Mouse (Mus musculus): ENCODE measurements around the gene Sv2c.
"Not testable (repeated sequence)": the region's sequence is repeated elsewhere in the genome, so short reads cannot be mapped to it uniquely, and the experiment has no call there.

Sv2c gene

GRCm38 (mm10) chr13:95973368-95973958, 158.9 kb downstream of the Sv2c start:
- DNase-seq (ENCODE audit: low read depth in 2 of 2, low spot score in 2 of 2) = peak; percentile 60 to 72

DNA sequence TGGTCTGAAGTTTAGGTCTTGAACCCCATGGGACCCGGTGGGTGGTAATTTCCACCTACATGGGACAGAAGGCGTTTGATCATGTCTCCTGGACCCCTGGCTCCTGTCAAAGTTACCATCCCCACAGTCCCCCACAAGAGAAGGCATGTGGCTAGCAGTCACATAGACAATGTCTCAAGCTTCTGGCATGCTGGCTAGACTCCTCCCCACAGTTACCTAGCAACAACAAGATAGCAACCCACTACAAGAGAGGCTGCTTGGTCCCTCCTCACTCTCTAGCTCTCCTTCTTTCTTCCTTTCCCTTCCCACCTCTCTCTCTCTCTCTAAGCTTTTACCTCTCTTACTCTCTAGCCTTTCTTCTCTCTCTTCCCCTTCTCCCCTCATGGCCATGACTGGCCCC, 164.3 kb downstream of the Sv2c start:
- not testable (repeated sequence) for DNase-seq (ENCODE audit: low read depth in 2 of 2, low spot score in 2 of 2)

- DNase-seq (ENCODE audit: low read depth in 2 of 2, low spot score in 2 of 2) = no peak
These were observed 165.6 kb downstream of the Sv2c start for GRCm38 (mm10) chr13:95966791-95967190.

DNA sequence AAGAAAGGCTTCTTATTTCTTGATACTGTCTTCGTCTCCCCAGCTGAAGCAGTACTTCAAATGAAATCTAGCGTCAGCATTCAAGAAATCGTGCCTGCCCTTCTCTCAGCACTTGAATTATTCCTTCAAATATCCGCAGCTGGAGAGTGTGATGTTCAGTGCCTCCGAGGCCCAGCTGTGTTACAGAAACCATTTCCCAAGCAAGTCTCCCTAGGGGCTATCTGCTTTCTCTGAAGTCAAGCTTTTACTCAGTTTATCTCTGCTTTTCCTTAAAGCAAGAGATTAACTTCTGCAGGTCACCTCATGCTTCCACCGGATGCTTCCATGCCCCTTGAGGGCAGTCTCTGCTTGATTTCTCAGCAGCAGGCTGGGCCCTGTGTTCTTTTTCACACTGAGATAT, 166.8 kb downstream of the Sv2c start:
- no peak for DNase-seq (ENCODE audit: low read depth in 2 of 2, low spot score in 2 of 2)

- DNase-seq (ENCODE audit: low read depth in 2 of 2, low spot score in 2 of 2) = no peak
These were observed 167.2 kb downstream of the Sv2c start for GRCm38 (mm10) chr13:95965162-95965561.

DNA sequence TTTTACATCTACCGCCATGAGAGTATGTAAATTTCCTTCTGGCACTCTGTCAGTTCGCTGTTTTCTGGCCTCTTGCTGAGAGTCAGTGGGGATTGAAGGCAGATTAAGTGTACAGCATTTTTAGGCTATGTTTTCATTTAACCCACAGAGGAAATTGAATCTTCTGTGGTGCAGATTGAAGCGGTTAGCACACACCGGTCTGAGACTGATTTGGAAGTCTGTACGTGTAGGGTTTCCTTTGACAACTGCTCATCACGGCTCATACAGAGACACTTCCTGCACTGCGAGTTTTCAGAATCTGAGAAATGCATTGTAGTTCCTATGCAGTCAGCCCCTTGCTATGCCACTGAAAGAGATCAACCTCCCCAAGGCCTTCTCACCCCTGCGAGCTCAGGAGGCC, 168.2 kb downstream of the Sv2c start:
- DNase-seq (ENCODE audit: low read depth in 2 of 2, low spot score in 2 of 2) = peak; percentile 62 to 65

GRCm38 (mm10) chr13:95963671-95964070, 168.7 kb downstream of the Sv2c start:
- DNase-seq (ENCODE audit: low read depth in 2 of 2, low spot score in 2 of 2) = no peak

- peak in 1 of 2 experiments; percentile 24 for DNase-seq (ENCODE audit: low read depth in 2 of 2, low spot score in 2 of 2)
These were observed 170.5 kb downstream of the Sv2c start for GRCm38 (mm10) chr13:95961905-95962304.

DNA sequence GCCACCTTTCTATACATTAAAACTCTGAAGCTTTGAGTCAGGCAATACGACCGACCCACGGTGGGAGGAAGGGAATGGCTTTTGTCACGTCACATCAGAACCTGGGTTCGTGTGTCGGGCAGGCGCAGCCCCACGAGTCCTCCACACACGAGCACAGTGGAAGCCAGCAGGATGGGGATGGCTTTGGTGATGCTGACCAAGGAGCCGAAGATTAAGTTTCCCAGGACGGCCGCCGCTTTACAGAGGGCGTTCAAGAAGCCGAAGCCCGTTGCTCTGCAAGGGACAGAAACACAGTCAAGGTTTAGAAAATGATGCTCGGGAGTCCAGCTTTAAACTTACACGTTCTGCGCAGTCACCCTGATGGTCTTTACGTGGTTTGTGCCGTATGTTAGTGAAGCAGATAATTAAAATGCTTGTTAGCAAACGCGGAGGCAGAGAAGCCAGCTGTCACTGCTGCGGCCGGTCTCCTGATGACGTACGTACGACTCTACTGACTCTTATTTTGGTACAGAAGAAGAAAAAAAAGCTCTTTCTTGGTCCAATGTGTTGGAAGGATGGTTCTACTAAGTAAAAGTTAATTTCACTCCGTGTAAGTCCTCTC, 171.1 kb downstream of the Sv2c start:
- DNase-seq (ENCODE audit: low read depth in 2 of 2, low spot score in 2 of 2) = peak in 1 of 2 experiments; percentile 28

DNA sequence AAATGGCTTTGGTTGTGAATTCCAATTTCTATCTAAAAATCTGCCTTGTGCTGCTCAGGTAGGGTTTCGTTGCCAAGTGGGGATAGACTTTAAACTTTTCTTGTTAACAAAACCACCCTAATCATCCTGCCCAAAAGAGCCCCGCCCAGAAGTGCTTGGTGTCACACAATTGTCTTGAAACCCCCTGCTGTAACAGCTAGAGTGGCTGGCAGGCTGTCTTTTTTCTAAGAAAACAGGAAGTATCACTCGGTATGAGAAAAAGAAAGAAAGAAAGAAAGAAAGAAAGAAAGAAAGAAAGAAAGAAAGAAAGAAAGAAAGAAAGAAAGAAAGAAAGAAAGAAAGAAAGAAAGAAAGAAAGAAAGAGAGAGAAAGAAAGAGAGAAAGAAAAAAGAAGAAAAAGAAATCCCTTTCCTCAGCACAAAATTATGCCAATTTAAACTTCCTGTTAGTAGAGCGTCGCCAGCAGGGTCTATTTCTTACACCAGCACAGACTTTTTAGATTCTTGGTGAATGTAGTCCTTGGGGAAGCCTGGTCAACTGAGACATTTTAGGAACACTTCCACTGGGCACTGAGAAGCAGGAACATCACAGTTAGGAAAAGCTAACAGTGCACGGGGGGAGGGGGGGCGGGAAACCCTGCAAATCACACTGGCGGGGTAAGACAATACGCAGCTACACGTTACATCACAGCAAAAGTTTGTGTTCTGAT, 171.7 kb downstream of the Sv2c start:
- peak; percentile 46 to 67 for DNase-seq (ENCODE audit: low read depth in 2 of 2, low spot score in 2 of 2)

GRCm38 (mm10) chr13:95959651-95960476, 172.5 kb downstream of the Sv2c start:
- DNase-seq (ENCODE audit: low read depth in 2 of 2, low spot score in 2 of 2) = peak in 1 of 2 experiments; percentile 8

GRCm38 (mm10) chr13:95957134-95957533, 175.2 kb downstream of the Sv2c start:
- DNase-seq (ENCODE audit: low read depth in 2 of 2, low spot score in 2 of 2) = no peak

- peak in 1 of 2 experiments; percentile 46 for DNase-seq (ENCODE audit: low read depth in 2 of 2, low spot score in 2 of 2)
These were observed 176.0 kb downstream of the Sv2c start for GRCm38 (mm10) chr13:95956327-95956781.

DNA sequence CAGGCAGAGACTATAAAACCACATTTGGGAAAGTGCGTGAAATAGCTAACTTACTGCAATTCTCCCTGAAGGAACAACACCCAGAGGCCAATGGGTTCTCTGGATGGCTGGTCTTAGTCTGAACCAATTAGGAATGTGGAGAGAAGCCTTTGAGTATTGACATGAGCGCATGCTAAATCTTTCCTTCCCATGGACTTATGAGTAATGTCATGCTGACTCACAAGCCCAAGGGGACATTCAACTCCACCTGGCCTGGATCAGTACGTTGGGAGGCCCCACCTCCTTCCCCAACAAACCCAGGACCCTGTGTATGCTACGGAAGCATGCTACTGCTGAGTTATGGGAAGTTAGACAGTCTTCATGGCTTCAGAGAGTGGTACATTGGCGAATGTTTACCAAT, 177.2 kb downstream of the Sv2c start:
- DNase-seq (ENCODE audit: low read depth in 2 of 2, low spot score in 2 of 2) = no peak

- no peak for DNase-seq (ENCODE audit: low read depth in 2 of 2, low spot score in 2 of 2)
These were observed 178.7 kb downstream of the Sv2c start for GRCm38 (mm10) chr13:95953636-95954035.

DNA sequence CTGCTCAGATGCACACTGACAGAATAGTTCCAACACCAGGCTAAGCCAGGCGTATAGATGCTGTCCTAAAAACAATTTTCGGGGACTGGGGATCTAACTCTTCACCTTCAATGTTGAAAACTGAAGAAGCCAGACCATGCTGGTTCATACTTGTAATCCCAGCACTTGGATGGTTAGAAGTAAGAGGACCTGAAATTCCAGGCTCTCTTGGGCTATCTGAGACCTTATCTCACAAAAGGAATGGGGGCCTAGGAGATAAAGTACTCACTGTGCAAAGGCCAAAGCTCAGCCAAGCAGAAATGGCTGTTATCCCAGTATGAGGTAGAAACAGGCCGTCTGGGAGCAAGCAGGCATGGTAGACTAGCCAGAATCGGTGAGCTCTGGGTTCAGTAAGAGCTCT, 180.1 kb downstream of the Sv2c start:
- DNase-seq (ENCODE audit: low read depth in 2 of 2, low spot score in 2 of 2) = no peak

DNA sequence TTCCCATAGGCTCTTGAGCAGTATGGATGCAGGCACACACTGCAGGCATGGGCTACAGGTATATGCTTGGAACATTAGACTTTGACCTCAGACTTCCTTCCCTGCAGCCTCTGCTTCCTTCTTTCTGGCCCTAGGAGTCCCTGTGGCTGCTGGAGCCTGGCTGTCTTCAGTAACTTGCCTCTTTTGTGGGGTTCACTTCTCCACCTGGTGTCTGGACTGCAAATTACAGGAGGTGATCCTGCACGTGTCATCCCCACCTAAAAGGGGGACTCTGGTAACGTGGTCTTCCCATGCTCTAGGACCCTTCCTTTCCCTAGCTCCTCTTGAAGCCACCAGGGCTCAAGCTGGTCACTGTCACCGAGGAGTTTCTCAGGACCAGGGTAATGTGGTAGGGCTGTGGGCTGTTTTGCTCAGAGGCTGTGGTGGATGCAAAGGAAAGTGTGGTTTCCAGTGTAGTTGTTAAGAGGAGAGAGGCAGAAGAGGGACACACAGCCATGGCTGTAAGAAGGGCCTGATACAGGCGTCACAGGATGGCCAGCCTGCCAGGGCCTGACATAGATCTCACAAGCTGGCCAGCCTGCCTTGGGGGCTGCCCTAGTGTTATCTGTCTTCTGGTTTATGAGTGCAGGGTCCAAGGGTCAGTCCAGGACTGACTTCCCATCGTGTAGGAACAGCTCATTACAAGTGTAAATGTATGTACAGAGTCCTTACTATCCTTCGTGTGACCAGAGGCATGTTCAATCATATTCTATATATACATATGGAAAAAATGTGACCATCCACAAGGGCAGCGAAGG, 181.1 kb downstream of the Sv2c start:
- peak; percentile 54 to 75 for DNase-seq (ENCODE audit: low read depth in 2 of 2, low spot score in 2 of 2)

DNA sequence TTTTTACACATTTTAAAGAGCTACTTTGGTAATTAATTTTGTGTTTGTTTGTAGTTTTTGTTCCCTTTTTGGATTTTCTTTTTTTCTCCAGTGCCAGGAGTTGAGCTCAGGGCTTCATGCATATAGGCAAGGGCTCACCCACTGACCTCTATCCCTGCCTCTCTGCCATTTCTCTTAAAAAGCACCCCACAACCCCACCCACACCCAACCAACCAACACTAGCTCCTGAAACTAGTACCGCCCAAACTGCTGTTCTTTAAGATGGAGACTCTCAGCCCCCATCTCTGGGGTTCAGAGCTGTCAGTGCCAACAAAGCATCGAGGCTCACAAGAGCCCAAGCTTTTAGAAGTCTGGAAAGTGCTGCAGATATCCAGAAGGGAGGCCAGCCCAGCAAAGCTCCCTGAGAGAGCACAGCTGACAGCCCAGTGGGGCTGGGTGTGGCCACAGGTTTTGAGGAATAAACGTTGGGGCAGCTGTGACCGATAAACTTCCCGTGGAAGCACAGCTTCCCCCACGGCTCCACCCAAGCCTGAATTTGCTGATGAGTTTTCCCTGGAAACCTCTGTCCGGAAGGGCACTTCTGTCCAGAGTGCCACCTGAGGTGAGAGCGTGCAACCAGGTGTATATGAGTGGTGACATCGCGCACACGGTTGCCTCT, 181.8 kb downstream of the Sv2c start:
- no peak for DNase-seq (ENCODE audit: low read depth in 2 of 2, low spot score in 2 of 2)

DNA sequence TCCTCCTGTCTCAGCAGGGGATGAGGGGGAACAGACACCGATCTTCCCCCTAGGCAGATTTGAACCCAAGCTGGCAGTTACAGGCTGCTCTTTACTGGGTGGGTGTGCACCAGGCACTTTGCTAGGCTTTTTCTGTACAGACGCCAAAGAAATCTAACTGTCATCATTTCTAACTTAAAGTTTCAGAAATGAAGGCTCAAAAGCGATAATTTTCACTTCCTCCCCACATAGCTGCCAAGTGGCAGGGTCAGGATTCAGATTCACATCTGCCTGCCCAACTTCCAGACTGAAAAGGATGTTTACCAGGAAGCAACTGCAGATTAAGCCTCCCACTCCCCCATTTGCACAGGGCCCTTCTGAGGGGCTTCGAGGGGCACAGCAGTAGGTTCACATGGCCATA, 183.0 kb downstream of the Sv2c start:
- no peak for DNase-seq (ENCODE audit: low read depth in 2 of 2, low spot score in 2 of 2)

DNA sequence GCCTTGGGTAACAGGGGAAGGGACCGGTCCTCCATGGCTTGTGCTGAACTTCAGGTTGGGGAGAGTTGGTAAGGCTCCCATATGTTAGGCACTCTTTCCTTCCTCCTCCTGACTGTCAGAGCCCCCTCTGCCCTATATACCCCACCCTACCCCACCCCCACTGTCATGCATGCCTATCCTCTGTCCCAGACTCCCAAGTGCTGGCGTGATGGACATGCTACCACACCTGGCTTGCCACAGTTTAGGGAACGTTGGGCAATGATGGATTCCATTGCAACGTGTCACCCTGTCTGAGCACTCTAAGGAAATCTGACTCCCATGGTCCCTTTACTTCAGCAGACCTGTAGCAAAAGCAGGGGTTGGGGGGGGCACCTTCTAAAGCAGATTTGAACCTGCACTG, 183.6 kb downstream of the Sv2c start:
- no peak for DNase-seq (ENCODE audit: low read depth in 2 of 2, low spot score in 2 of 2)
